Mouse (Mus musculus): Measurements from ENCODE around the gene Smim11. TPM values are rescaled to one million over a fixed set of nuclear protein-coding genes. Genes with fewer than 3 reads are reported as not detected.
A peak's percentile ranks its signal among the peaks of the same experiment; 100 is the strongest.

Smim11 gene
- total and polyA plus RNA-seq, 3 experiments: 81.5 to 84.7 TPM; not detected in 1

GRCm38 (mm10) chr16:92327911-92328310 lies 26.8 kb downstream of the Smim11 start:
- DNase-seq (ENCODE audit: low read depth, low spot score): no peak
- no peaks in the 10 kb centered on the region for H3K36me3 ChIP-seq (ENCODE audit: control insufficient read depth in 1 of 2, insufficient read depth in 2 of 2, low read length in 2 of 2)
- no peaks in the 10 kb centered on the region for H3K9me3 ChIP-seq (replicated peaks; ENCODE audit: insufficient read depth, low read length)
- no peaks in the 10 kb centered on the region for H3K4me1 ChIP-seq (ENCODE audit: control insufficient read depth in 1 of 2, insufficient read depth in 2 of 2, low read length in 2 of 2)
- TF ChIP-seq TAL1 (IDR thresholded peaks at IDR 0.05; ENCODE audit: low read length): no peak
- no peak for TF ChIP-seq RAD21 (IDR thresholded peaks at IDR 0.05; ENCODE audit: low read depth, low read length)
- TF ChIP-seq ETS1 (IDR thresholded peaks at IDR 0.05; ENCODE audit: low read depth, low read length): no peak
- no peak for TF ChIP-seq HCFC1 (IDR thresholded peaks at IDR 0.05; ENCODE audit: low read depth, low read length)
- no peak for TF ChIP-seq POLR2AphosphoS2 (IDR thresholded peaks at IDR 0.05; ENCODE audit: low read length)
- no peak for TF ChIP-seq MAX (IDR thresholded peaks at IDR 0.05; ENCODE audit: low read length)
- H3K79me2 ChIP-seq (ENCODE audit: control insufficient read depth, insufficient read depth, low read length, poor library complexity): no peaks in the 10 kb centered on the region
- peaks cover 7 to 18% of the 10 kb centered on the region in 2 experiments for H3K27me3 ChIP-seq (ENCODE audit: control insufficient read depth in 1 of 2, insufficient read depth in 2 of 2, low read length in 2 of 2)
- no peak overlapping the region for H3K27ac ChIP-seq (ENCODE audit: control insufficient read depth, low read depth, low read length)
- H3K4me3 ChIP-seq (ENCODE audit: control insufficient read depth in 1 of 2, insufficient read depth in 1 of 2, low read depth in 2 of 2, low read length in 2 of 2): no peak overlapping the region
- no peak overlapping the region for H3K9ac ChIP-seq (ENCODE audit: control insufficient read depth, low read depth, low read length, poor library complexity, severe bottlenecking)

GRCm38 (mm10) chr16:92330966-92331365 lies 29.9 kb downstream of the Smim11 start:
- Histone ChIP-seq H3K27ac (ENCODE audit: control insufficient read depth, low read depth, low read length) (no peak overlapping the region), H3K9ac (ENCODE audit: control insufficient read depth, low read depth, low read length, poor library complexity, severe bottlenecking) (no peak overlapping the region), H3K36me3 (ENCODE audit: control insufficient read depth in 1 of 2, insufficient read depth in 2 of 2, low read length in 2 of 2) (no peaks in the 10 kb centered on the region), H3K4me1 (ENCODE audit: control insufficient read depth in 1 of 2, insufficient read depth in 2 of 2, low read length in 2 of 2) (no peaks in the 10 kb centered on the region), H3K79me2 (ENCODE audit: control insufficient read depth, insufficient read depth, low read length, poor library complexity) (no peaks in the 10 kb centered on the region), H3K9me3 (replicated peaks; ENCODE audit: insufficient read depth, low read length) (no peaks in the 10 kb centered on the region), H3K4me3 (ENCODE audit: control insufficient read depth in 1 of 2, insufficient read depth in 1 of 2, low read depth in 2 of 2, low read length in 2 of 2) (no peak overlapping the region), H3K27me3 (ENCODE audit: control insufficient read depth in 1 of 2, insufficient read depth in 2 of 2, low read length in 2 of 2) (peaks cover 7 to 14% of the 10 kb centered on the region in 2 experiments)
- TF ChIP-seq UBTF (IDR thresholded peaks at IDR 0.05; ENCODE audit: borderline replicate concordance, insufficient read depth, low read depth, low read length) (no peak), EP300 (IDR thresholded peaks at IDR 0.05; ENCODE audit: low read depth in 1 of 2, low read length in 2 of 2) (no peak), MYC (IDR thresholded peaks at IDR 0.05; ENCODE audit: low read depth, low read length) (no peak), GABPA (IDR thresholded peaks at IDR 0.05; ENCODE audit: low read depth, low read length) (no peak), POLR2AphosphoS2 (IDR thresholded peaks at IDR 0.05; ENCODE audit: low read length) (no peak), JUND (IDR thresholded peaks at IDR 0.05; ENCODE audit: low read depth, low read length) (no peak), CTCF (IDR thresholded peaks at IDR 0.05 in 2 of 3, conservative IDR thresholded peaks at IDR 0.05 in 1 of 3; ENCODE audit: control insufficient read depth in 1 of 3, insufficient read depth in 1 of 3, low read depth in 2 of 3, low read length in 3 of 3, poor library complexity in 1 of 3, severe bottlenecking in 1 of 3) (no peak), TAL1 (IDR thresholded peaks at IDR 0.05; ENCODE audit: low read length) (no peak), POLR2A (IDR thresholded peaks at IDR 0.05; ENCODE audit: control insufficient read depth in 1 of 2, insufficient read depth in 1 of 2, low read depth in 1 of 2, low read length in 2 of 2, poor library complexity in 1 of 2) (no peak), RCOR1 (IDR thresholded peaks at IDR 0.05; ENCODE audit: low read depth, low read length) (no peak), NRF1 (IDR thresholded peaks at IDR 0.05; ENCODE audit: insufficient read depth, low read depth, low read length, poor library complexity, severe bottlenecking) (no peak)
- no peak for DNase-seq (ENCODE audit: low read depth, low spot score)

- H3K27ac ChIP-seq (ENCODE audit: control insufficient read depth, low read depth, low read length): no peak overlapping the region
- H3K9me3 ChIP-seq (replicated peaks; ENCODE audit: insufficient read depth, low read length): no peaks in the 10 kb centered on the region
- H3K9ac ChIP-seq (ENCODE audit: control insufficient read depth, low read depth, low read length, poor library complexity, severe bottlenecking): no peak overlapping the region
- H3K4me3 ChIP-seq (ENCODE audit: control insufficient read depth in 1 of 2, insufficient read depth in 1 of 2, low read depth in 2 of 2, low read length in 2 of 2): no peak overlapping the region
- H3K27me3 ChIP-seq (ENCODE audit: control insufficient read depth in 1 of 2, insufficient read depth in 2 of 2, low read length in 2 of 2): peaks cover 0 to under 1% of the 10 kb centered on the region in 2 experiments; a peak in 3 of 4 replicates
- H3K36me3 ChIP-seq (ENCODE audit: control insufficient read depth in 1 of 2, insufficient read depth in 2 of 2, low read length in 2 of 2): no peaks in the 10 kb centered on the region
- no peaks in the 10 kb centered on the region for H3K79me2 ChIP-seq (ENCODE audit: control insufficient read depth, insufficient read depth, low read length, poor library complexity)
- no peak for TF ChIP-seq MAX (IDR thresholded peaks at IDR 0.05; ENCODE audit: low read length)
- no peak for TF ChIP-seq ZKSCAN1 (IDR thresholded peaks at IDR 0.05; ENCODE audit: low read depth, low read length)
- no peak for TF ChIP-seq JUND (IDR thresholded peaks at IDR 0.05; ENCODE audit: low read depth, low read length)
- peak in 2 of 3 experiments; percentile 3 to 8; a peak in 1 of 6 replicates for TF ChIP-seq CTCF (IDR thresholded peaks at IDR 0.05 in 2 of 3, conservative IDR thresholded peaks at IDR 0.05 in 1 of 3; ENCODE audit: control insufficient read depth in 1 of 3, insufficient read depth in 1 of 3, low read depth in 2 of 3, low read length in 3 of 3, poor library complexity in 1 of 3, severe bottlenecking in 1 of 3)
- no peak for TF ChIP-seq ELF1 (IDR thresholded peaks at IDR 0.05; ENCODE audit: low read depth, low read length)
- TF ChIP-seq ETS1 (IDR thresholded peaks at IDR 0.05; ENCODE audit: low read depth, low read length): no peak
- no peaks in the 10 kb centered on the region for H3K4me1 ChIP-seq (ENCODE audit: control insufficient read depth in 1 of 2, insufficient read depth in 2 of 2, low read length in 2 of 2)
- DNase-seq (ENCODE audit: low read depth, low spot score): no peak
These were observed 33.5 kb downstream of the Smim11 start for GRCm38 (mm10) chr16:92334600-92334999.

Measured in MEL (cell line).